30 mouse cellular contexts compared by ENCODE assay signal in the genomic region with DNA sequence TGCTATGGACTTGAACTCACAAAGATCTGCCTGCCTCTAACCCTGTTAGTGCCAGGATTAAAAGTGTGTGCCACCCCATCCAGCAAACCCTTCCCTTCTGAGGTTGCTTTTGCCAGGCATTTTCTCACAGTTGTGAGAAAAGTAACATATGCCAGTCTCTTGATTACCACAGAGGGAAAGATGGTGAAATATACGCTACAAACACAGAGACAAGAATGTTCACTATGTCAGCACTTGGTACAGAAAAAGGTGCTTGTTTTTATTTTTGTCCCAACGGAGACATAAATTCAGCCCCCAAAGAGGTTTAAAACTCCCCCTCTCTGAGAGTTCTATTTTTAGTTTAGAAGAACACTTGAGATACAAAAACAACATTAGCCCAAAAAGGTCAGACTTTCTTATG. TPM values are rescaled to one million over a fixed set of nuclear protein-coding genes. Genes with fewer than 3 reads are reported as not detected.
DNase-seq lines count a peak whose midpoint lies in the region; ATAC-seq and TF ChIP-seq lines count a peak whose summit lies in the region.
"Had no signal": no experiment of that assay in that cellular context is flagged by ENCODE, and none has a peak within 500 bp of the region (broad histone marks: within the 10 kb centered on the region; RNA-seq: fewer than 3 reads in every experiment).

No protein-coding gene starts in this region.

- H3K36me3 ChIP-seq in forebrain, embryonic 14.5 days (ENCODE audit: control insufficient read depth, insufficient read depth, low read length): no peaks in the 10 kb centered on the region
- H3K36me3 ChIP-seq in forebrain, postnatal 0 days (ENCODE audit: insufficient read depth): no peaks in the 10 kb centered on the region
- H3K36me3 ChIP-seq in heart, embryonic 14.5 days (ENCODE audit: control insufficient read depth, insufficient read depth, low read length): peaks cover 7% of the 10 kb centered on the region; the same call in 1 of the 2 replicates
- peaks cover 2% of the 10 kb centered on the region; the same call in 1 of the 2 replicates for H3K36me3 ChIP-seq in limb, embryonic 15.5 days
- no peaks in the 10 kb centered on the region for H3K36me3 ChIP-seq in limb, embryonic 10.5 days
- H3K36me3 ChIP-seq: hindbrain, embryonic 13.5 days; liver, embryonic 13.5 days; midbrain, embryonic 10.5 days had no signal

- no peak overlapping the region for H3K4me2 ChIP-seq in forebrain, embryonic 14.5 days (ENCODE audit: low read length)
- H3K4me2 ChIP-seq in forebrain, postnatal 0 days (ENCODE audit: low read depth): no peak overlapping the region
- H3K4me2 ChIP-seq in heart, embryonic 14.5 days (ENCODE audit: low read length): peak overlapping the region; percentile 46
- no peak overlapping the region for H3K4me2 ChIP-seq in limb, embryonic 15.5 days
- H3K4me2 ChIP-seq: forebrain, embryonic 13.5 days; hindbrain, embryonic 13.5 days; limb, embryonic 12.5 days; liver, embryonic 13.5 days; lung, embryonic 14.5 days; neural tube, embryonic 12.5 days had no signal

- no peaks in the 10 kb centered on the region for H3K9me3 ChIP-seq in forebrain, embryonic 14.5 days (replicated peaks; ENCODE audit: control insufficient read depth, low read length)
- H3K9me3 ChIP-seq in forebrain, postnatal 0 days (ENCODE audit: low read length): no peaks in the 10 kb centered on the region
- H3K9me3 ChIP-seq in heart, embryonic 14.5 days (ENCODE audit: control insufficient read depth, low read length): no peaks in the 10 kb centered on the region
- no peaks in the 10 kb centered on the region for H3K9me3 ChIP-seq in limb, embryonic 15.5 days
- H3K9me3 ChIP-seq in limb, embryonic 10.5 days (replicated peaks): no peaks in the 10 kb centered on the region
- H3K9me3 ChIP-seq: embryonic facial prominence, embryonic 10.5 days; forebrain, embryonic 13.5 days; hindbrain, embryonic 13.5 days; liver, embryonic 13.5 days; midbrain, embryonic 10.5 days; neural tube, embryonic 12.5 days had no signal

- no peak overlapping the region for H3K9ac ChIP-seq in forebrain, embryonic 14.5 days (ENCODE audit: low read length)
- H3K9ac ChIP-seq in forebrain, postnatal 0 days: no peak overlapping the region
- no peak overlapping the region for H3K9ac ChIP-seq in heart, embryonic 14.5 days (ENCODE audit: low read length)
- no peak overlapping the region for H3K9ac ChIP-seq in limb, embryonic 15.5 days
- H3K9ac ChIP-seq: forebrain, embryonic 13.5 days; hindbrain, embryonic 13.5 days; limb, embryonic 12.5 days; liver, embryonic 13.5 days; lung, embryonic 14.5 days; neural tube, embryonic 12.5 days had no signal

- 89% methylated on average over 2 of the region's 2 CpGs for WGBS in forebrain, embryonic 14.5 days
- WGBS in forebrain, postnatal 0 days: 74% methylated on average over 2 of the region's 2 CpGs
- WGBS in heart, embryonic 14.5 days: 30% methylated on average over 2 of the region's 2 CpGs
- 72% methylated on average over 2 of the region's 2 CpGs for whole genome bisulfite sequencing in limb, embryonic 15.5 days
- 91% methylated on average over 2 of the region's 2 CpGs for WGBS in limb, embryonic 10.5 days

- TF ChIP-seq CTCF in forebrain, postnatal 0 days (IDR thresholded peaks at IDR 0.05; ENCODE audit: low read depth): no peak

- no peak overlapping the region for H3K27ac ChIP-seq in forebrain, embryonic 14.5 days (ENCODE audit: low read depth, low read length)
- no peak overlapping the region for H3K27ac ChIP-seq in forebrain, postnatal 0 days (ENCODE audit: low read depth, low read length)
- H3K27ac ChIP-seq in heart, embryonic 14.5 days (replicated peaks in 1 of 2; ENCODE audit: control insufficient read depth in 1 of 2, insufficient read depth in 1 of 2, low read depth in 2 of 2, low read length in 2 of 2): peak overlapping the region; percentile 92
- H3K27ac ChIP-seq in limb, embryonic 15.5 days: peak overlapping the region; percentile 71; the same call in 1 of the 2 replicates
- H3K27ac ChIP-seq in limb, embryonic 10.5 days: no peak overlapping the region
- H3K27ac ChIP-seq: embryonic facial prominence, embryonic 10.5 days; forebrain, embryonic 13.5 days; hindbrain, embryonic 13.5 days; limb, embryonic 12.5 days; liver, embryonic 13.5 days; macrophage; midbrain, embryonic 10.5 days; neural tube, embryonic 12.5 days had no signal

- ATAC-seq in forebrain, embryonic 14.5 days: no peak
- no peak for ATAC-seq in forebrain, postnatal 0 days
- no peak for ATAC-seq in heart, embryonic 14.5 days (ENCODE audit: insufficient number of reproducible peaks, insufficient read depth, low FRiP score, low read depth)
- no peak for ATAC-seq in limb, embryonic 15.5 days (ENCODE audit: insufficient number of reproducible peaks, low FRiP score, low TSS enrichment, low read depth)
- no peak for ATAC-seq in cerebellum, adult (ENCODE audit: insufficient number of reproducible peaks, low FRiP score, low TSS enrichment)
- ATAC-seq: forebrain, embryonic 13.5 days; inflammation-experienced regulatory T-cells, adult 6 months; Patski had no signal

- no peak overlapping the region for H3K4me3 ChIP-seq in forebrain, embryonic 14.5 days (ENCODE audit: low read depth, low read length)
- no peak overlapping the region for H3K4me3 ChIP-seq in forebrain, postnatal 0 days (ENCODE audit: low read depth, low read length)
- H3K4me3 ChIP-seq in heart, embryonic 14.5 days (ENCODE audit: control insufficient read depth in 1 of 2, insufficient read depth in 1 of 2, low read depth in 1 of 2, low read length in 2 of 2): no peak overlapping the region
- H3K4me3 ChIP-seq in limb, embryonic 15.5 days: no peak overlapping the region
- no peak overlapping the region for H3K4me3 ChIP-seq in limb, embryonic 10.5 days
- H3K4me3 ChIP-seq: embryonic facial prominence, embryonic 10.5 days; forebrain, embryonic 13.5 days; hindbrain, embryonic 13.5 days; limb, embryonic 12.5 days; liver, embryonic 13.5 days; midbrain, embryonic 10.5 days; neural tube, embryonic 12.5 days had no signal

- H3K27me3 ChIP-seq in forebrain, embryonic 14.5 days (replicated peaks; ENCODE audit: control insufficient read depth, insufficient read depth, low read length): no peaks in the 10 kb centered on the region
- no peaks in the 10 kb centered on the region for H3K27me3 ChIP-seq in forebrain, postnatal 0 days (ENCODE audit: insufficient read depth, low read length)
- no peaks in the 10 kb centered on the region for H3K27me3 ChIP-seq in heart, embryonic 14.5 days (ENCODE audit: control insufficient read depth, insufficient read depth, low read length)
- no peaks in the 10 kb centered on the region for H3K27me3 ChIP-seq in limb, embryonic 15.5 days
- no peaks in the 10 kb centered on the region for H3K27me3 ChIP-seq in limb, embryonic 10.5 days (ENCODE audit: low read depth, poor library complexity, severe bottlenecking)
- H3K27me3 ChIP-seq: forebrain, embryonic 13.5 days; hindbrain, embryonic 13.5 days; limb, embryonic 12.5 days; liver, embryonic 13.5 days; neural tube, embryonic 12.5 days; Patski had no signal

- peak; percentile 16 for DNase-seq in forebrain, embryonic 14.5 days (ENCODE audit: low spot score)
- no peak for DNase-seq in forebrain, postnatal 0 days
- no peak for DNase-seq in heart, postnatal 4 days
- no peak for DNase-seq in limb, embryonic 10.5 days (ENCODE audit: low spot score)
- no peak for DNase-seq in neural tube, embryonic 10.5 days (ENCODE audit: extremely low spot score, low spot score)
- DNase-seq: adrenal gland, postnatal 10 days; cerebellum, adult 11-12 months; cerebellum, postnatal 36 days; kidney, adult 8-10 months; kidney, postnatal 4 days; layer of hippocampus, adult 9-11 months; liver, embryonic 13.5 days; lung, embryonic 14.5 days; thymus, postnatal 14 days had no signal

- H3K4me1 ChIP-seq in forebrain, embryonic 14.5 days (ENCODE audit: control insufficient read depth, insufficient read depth, low read length): no peaks in the 10 kb centered on the region
- H3K4me1 ChIP-seq in forebrain, postnatal 0 days (ENCODE audit: insufficient read depth): no peaks in the 10 kb centered on the region
- peaks cover 31 to 39% of the 10 kb centered on the region in 2 experiments for H3K4me1 ChIP-seq in heart, embryonic 14.5 days (ENCODE audit: control insufficient read depth in 2 of 2, insufficient read depth in 2 of 2, low read length in 2 of 2)
- H3K4me1 ChIP-seq in limb, embryonic 15.5 days: peaks cover 27% of the 10 kb centered on the region
- H3K4me1 ChIP-seq in limb, embryonic 10.5 days: peaks cover 9% of the 10 kb centered on the region; the same call in 1 of the 2 replicates
- H3K4me1 ChIP-seq: forebrain, embryonic 13.5 days; liver, embryonic 13.5 days had no signal

RNA-seq across cellular contexts. Expression of gene Hip1, which starts 20.8 kb away (rescaled TPM):
- polyA plus RNA-seq in forebrain, embryonic 14.5 days (2014; fragmentation: Nextera tagmentation; extraction: Ambion mirVana): 24.6 and 30.0 TPM in 2 replicates
- 73.6 and 91.1 TPM in 2 replicates for total RNA-seq in forebrain, postnatal 0 days (2014; rRNA removed)
- polyA plus RNA-seq in forebrain, postnatal 0 days (2015; fragmentation: Nextera tagmentation; extraction: Ambion mirVana): 12.9 and 22.5 TPM in 2 replicates
- 30.2 and 31.7 TPM in 2 replicates for polyA plus RNA-seq in heart, embryonic 14.5 days (2014; fragmentation: Nextera tagmentation; extraction: Ambion mirVana)
- total RNA-seq in heart, postnatal 4 days (2021): 10 to 100 TPM; 40.7 to 43.9 TPM
- polyA plus RNA-seq in limb, embryonic 15.5 days (2015; fragmentation: Nextera tagmentation; extraction: Ambion mirVana): 33.5 and 34.1 TPM in 2 replicates
- polyA plus RNA-seq in limb, embryonic 10.5 days (2016; fragmentation: Nextera tagmentation; extraction: Ambion mirVana): 46.1 and 49.1 TPM in 2 replicates

RNA-seq across cellular contexts. Expression of gene Ccl26, which starts 39.3 kb away (rescaled TPM):
- polyA plus RNA-seq in forebrain, embryonic 14.5 days (2014; fragmentation: Nextera tagmentation; extraction: Ambion mirVana): not detected in 2 replicates
- not detected in 2 replicates for total RNA-seq in forebrain, postnatal 0 days (2014; rRNA removed)
- polyA plus RNA-seq in forebrain, postnatal 0 days (2015; fragmentation: Nextera tagmentation; extraction: Ambion mirVana): not detected in 2 replicates
- polyA plus RNA-seq in heart, embryonic 14.5 days (2014; fragmentation: Nextera tagmentation; extraction: Ambion mirVana): not detected in 2 replicates
- total RNA-seq in heart, postnatal 4 days (2021): not detected
- not detected in 2 replicates for polyA plus RNA-seq in limb, embryonic 15.5 days (2015; fragmentation: Nextera tagmentation; extraction: Ambion mirVana)
- not detected in 2 replicates for polyA plus RNA-seq in limb, embryonic 10.5 days (2016; fragmentation: Nextera tagmentation; extraction: Ambion mirVana)
- total RNA-seq: adrenal gland, postnatal 10 days; gastrocnemius, postnatal 4 days; monocyte, adult 5-6 weeks had no signal
- polyA plus RNA-seq: brain, embryonic 14.5 days; embryonic facial prominence, embryonic 10.5 days; forebrain, embryonic 13.5 days; hindbrain, embryonic 13.5 days; inflammation-experienced regulatory T-cells, adult 6 months; limb, embryonic 12.5 days; liver, embryonic 13.5 days; lung, embryonic 14.5 days; macrophage; midbrain, embryonic 10.5 days; neural tube, embryonic 12.5 days; Patski; testis, adult 2 months had no signal

RNA-seq across cellular contexts. Expression of gene Ccl24, which starts 48.8 kb away (rescaled TPM):
- 1.0 and 1.9 TPM in 2 replicates for polyA plus RNA-seq in forebrain, embryonic 14.5 days (2014; fragmentation: Nextera tagmentation; extraction: Ambion mirVana)
- total RNA-seq in forebrain, postnatal 0 days (2014; rRNA removed): 0.62 and 2.4 TPM in 2 replicates
- polyA plus RNA-seq in forebrain, postnatal 0 days (2015; fragmentation: Nextera tagmentation; extraction: Ambion mirVana): 2.4 and 2.7 TPM in 2 replicates
- 0.51 and 0.66 TPM in 2 replicates for polyA plus RNA-seq in heart, embryonic 14.5 days (2014; fragmentation: Nextera tagmentation; extraction: Ambion mirVana)
- under 1 TPM; 0.29 to 0.52 TPM for total RNA-seq in heart, postnatal 4 days (2021)
- polyA plus RNA-seq in limb, embryonic 15.5 days (2015; fragmentation: Nextera tagmentation; extraction: Ambion mirVana): 2.9 and 3.4 TPM in 2 replicates
- 0.54 TPM in 1 of 2 replicates, not detected in the other for polyA plus RNA-seq in limb, embryonic 10.5 days (2016; fragmentation: Nextera tagmentation; extraction: Ambion mirVana)
- total RNA-seq: monocyte, adult 5-6 weeks had no signal
- polyA plus RNA-seq: inflammation-experienced regulatory T-cells, adult 6 months; Patski had no signal

Comparison
In these comparisons a context has a peak if more than half of its experiments do, and no peak if none do; other contexts are left out.
1. H3K27ac ChIP-seq: peak in heart, embryonic 14.5 days (2 of 2) and limb, embryonic 15.5 days (single experiment); none in forebrain, embryonic 14.5 days (single experiment), forebrain, postnatal 0 days (single experiment) and limb, embryonic 10.5 days (single experiment).